In the genomic region with DNA sequence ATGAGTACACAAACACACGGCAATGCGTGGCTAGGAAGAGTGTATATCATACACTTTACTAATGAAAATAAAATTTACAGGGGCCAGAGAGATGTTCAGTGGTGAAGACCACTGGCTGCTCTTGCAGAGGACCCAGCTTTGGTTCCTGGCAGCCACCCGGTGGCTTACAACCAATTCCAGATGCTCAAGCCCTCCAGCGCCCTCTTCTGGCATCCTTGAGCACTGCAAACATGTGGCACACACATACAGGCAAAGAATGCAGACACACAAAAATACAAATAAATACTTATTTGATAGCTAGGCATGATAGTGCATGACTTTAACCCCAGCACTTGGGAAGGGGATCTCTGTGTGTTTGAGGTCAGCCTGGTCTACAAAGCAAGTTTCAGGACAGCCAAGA, we compare ENCODE assay signal across 9 mouse cellular contexts. TPM values are rescaled to one million over a fixed set of nuclear protein-coding genes. Genes with fewer than 3 reads are reported as not detected.
DNase-seq lines count a peak whose midpoint lies in the region; ATAC-seq and TF ChIP-seq lines count a peak whose summit lies in the region.
"Had no signal": no experiment of that assay in that cellular context is flagged by ENCODE, and none has a peak within 500 bp of the region (broad histone marks: within the 10 kb centered on the region; RNA-seq: fewer than 3 reads in every experiment).

No protein-coding gene starts in this region.

- peak overlapping the region; percentile 80 for H3K27ac ChIP-seq in kidney, postnatal 0 days
- peak overlapping the region; percentile 90 for H3K27ac ChIP-seq in intestine, embryonic 16.5 days (ENCODE audit: low read length)
- H3K27ac ChIP-seq: macrophage had no signal

- ATAC-seq in kidney, postnatal 0 days (replicated peaks; ENCODE audit: low FRiP score, low read depth) = no peak
- no peak for ATAC-seq in intestine, embryonic 16.5 days

- peaks cover 21% of the 10 kb centered on the region for H3K4me1 ChIP-seq in kidney, postnatal 0 days (replicated peaks; ENCODE audit: insufficient read depth, low read length)
- peaks cover 31% of the 10 kb centered on the region for H3K4me1 ChIP-seq in E14TG2a.4 (replicated peaks; ENCODE audit: low read depth, low read length)
- H3K4me1 ChIP-seq in intestine, embryonic 16.5 days (ENCODE audit: control insufficient read depth, insufficient read depth, low read length) = peaks cover 57% of the 10 kb centered on the region

- no peaks in the 10 kb centered on the region for H3K27me3 ChIP-seq in kidney, postnatal 0 days (ENCODE audit: insufficient read depth, low read length)
- H3K27me3 ChIP-seq in E14TG2a.4 (ENCODE audit: insufficient read depth, low read length) = peaks cover 52% of the 10 kb centered on the region
- 0 out of 2 replicates have a peak, but pooled peaks cover 2% of the 10 kb centered on the region for H3K27me3 ChIP-seq in intestine, embryonic 16.5 days (replicated peaks; ENCODE audit: control insufficient read depth, insufficient read depth, low read length)

- H3K9ac ChIP-seq in kidney, postnatal 0 days (ENCODE audit: low read depth, low read length) = no peak overlapping the region
- H3K9ac ChIP-seq in intestine, embryonic 16.5 days (ENCODE audit: low read depth, low read length) = no peak overlapping the region

- DNase-seq in cerebellum, postnatal 10 days = peak; percentile 39 to 48
- DNase-seq in cerebellum, adult 11 months = no peak
- DNase-seq in kidney, postnatal 0 days (ENCODE audit: low spot score) = no peak
- DNase-seq in kidney, postnatal 14 days = no peak
- DNase-seq in urinary bladder, adult 18-20 months (ENCODE audit: low spot score in 2 of 2) = no peak
- no peak for DNase-seq in layer of hippocampus, adult 18-20 months (ENCODE audit: low spot score in 2 of 2)

- no peaks in the 10 kb centered on the region for H3K9me3 ChIP-seq in kidney, postnatal 0 days (replicated peaks; ENCODE audit: low read length)
- no peaks in the 10 kb centered on the region for H3K9me3 ChIP-seq in E14TG2a.4 (ENCODE audit: low read length)
- 0 out of 2 replicates have a peak, but pooled peaks cover 3% of the 10 kb centered on the region for H3K9me3 ChIP-seq in intestine, embryonic 16.5 days (ENCODE audit: control insufficient read depth, low read length)

- WGBS in kidney, postnatal 0 days = 77% methylated on average over 4 of the region's 4 CpGs
- 73% methylated on average over 4 of the region's 4 CpGs for WGBS in intestine, embryonic 16.5 days

- H3K4me2 ChIP-seq in kidney, postnatal 0 days (ENCODE audit: low read length) = no peak overlapping the region
- H3K4me2 ChIP-seq in intestine, embryonic 16.5 days (ENCODE audit: low read depth, low read length) = peak overlapping the region; percentile 20

- no peaks in the 10 kb centered on the region for H3K36me3 ChIP-seq in kidney, postnatal 0 days (ENCODE audit: insufficient read depth, low read length)
- H3K36me3 ChIP-seq in E14TG2a.4 (ENCODE audit: insufficient read depth, low read length) = no peaks in the 10 kb centered on the region
- H3K36me3 ChIP-seq in intestine, embryonic 16.5 days (ENCODE audit: control insufficient read depth, insufficient read depth, low read length) = no peaks in the 10 kb centered on the region; the same call in 1 of the 2 replicates

- no peak overlapping the region for H3K4me3 ChIP-seq in kidney, postnatal 0 days (replicated peaks; ENCODE audit: low read depth, low read length)
- H3K4me3 ChIP-seq in E14TG2a.4 (replicated peaks; ENCODE audit: low read length) = no peak overlapping the region
- no peak overlapping the region for H3K4me3 ChIP-seq in intestine, embryonic 16.5 days (ENCODE audit: low read length)

- peak; percentile 46; the same call in 1 of the 2 replicates for TF ChIP-seq CTCF in kidney, postnatal 0 days (IDR thresholded peaks at IDR 0.05; ENCODE audit: low read depth)
- peak; percentile 87 for TF ChIP-seq CTCF in E14TG2a.4 (conservative IDR thresholded peaks at IDR 0.05; ENCODE audit: low read length)

RNA-seq across cellular contexts. Expression of a gene that starts 34.3 kb away (rescaled TPM):
- 28.6 and 29.6 TPM in 2 replicates for polyA plus RNA-seq in kidney, postnatal 0 days (2015; fragmentation: Nextera tagmentation; extraction: Ambion mirVana)
- 7.8 and 13.9 TPM in 2 replicates for polyA plus RNA-seq in intestine, embryonic 16.5 days (2015; fragmentation: Nextera tagmentation; extraction: Ambion mirVana)
- 1 to 10 TPM; 4.0 to 5.0 TPM for total RNA-seq in layer of hippocampus, adult 18-20 months (2021)
- polyA plus RNA-seq: macrophage had no signal

RNA-seq across cellular contexts. Expression of a gene that starts 36.0 kb away (rescaled TPM):
- polyA plus RNA-seq in kidney, postnatal 0 days (2015; fragmentation: Nextera tagmentation; extraction: Ambion mirVana) = 2.3 and 2.8 TPM in 2 replicates
- polyA plus RNA-seq in intestine, embryonic 16.5 days (2015; fragmentation: Nextera tagmentation; extraction: Ambion mirVana) = 2.7 and 3.1 TPM in 2 replicates
- total RNA-seq in layer of hippocampus, adult 18-20 months (2021) = under 1 TPM in 1 of 2 experiments, not detected in 1; 0.52 TPM
- polyA plus RNA-seq: macrophage had no signal

Comparison
In these comparisons a context has a peak if more than half of its experiments do, and no peak if none do; other contexts are left out.
1. DNase-seq: peak in cerebellum, postnatal 10 days (2 of 2); none in cerebellum, adult 11 months (single experiment), kidney, postnatal 0 days (single experiment), kidney, postnatal 14 days (single experiment), urinary bladder, adult 18-20 months (0 of 2) and layer of hippocampus, adult 18-20 months (0 of 2).